Mouse (Mus musculus) G1E (cell line): Measurements from ENCODE around the gene Znrf1.

ENCODE experiments used
- CTCF ChIP-seq: IDR thresholded peaks from 2 replicates; pipeline ENCODE4 v1.5.1; 2012; ENCODE audit warnings: low read depth, low read length, inconsistent platforms, mixed read lengths
- GATA1 ChIP-seq: IDR thresholded peaks from 2 replicates; pipeline ENCODE4 v1.6.1; 2012; ENCODE audit warnings: borderline replicate concordance, low read length, inconsistent platforms, mixed read lengths
- POLR2AphosphoS5 ChIP-seq: IDR thresholded peaks from 2 replicates; pipeline ENCODE4 v1.6.1; 2012; ENCODE audit warnings: low read depth, low read length, inconsistent platforms; ENCODE audit not compliant: insufficient replicate concordance
- TAL1 ChIP-seq: conservative IDR thresholded peaks from 2 replicates; pipeline ENCODE4 v1.6.1; 2012; ENCODE audit warnings: low read depth, low read length, inconsistent platforms, mixed read lengths

- no peak for TF ChIP-seq GATA1
- no peak for TF ChIP-seq POLR2AphosphoS5
- TF ChIP-seq CTCF: no peak
- TF ChIP-seq TAL1: no peak
Observed at GRCm38 (mm10) chr8:111594951-111595350, 59.1 kb downstream of the Znrf1 start.
